In the genomic region with DNA sequence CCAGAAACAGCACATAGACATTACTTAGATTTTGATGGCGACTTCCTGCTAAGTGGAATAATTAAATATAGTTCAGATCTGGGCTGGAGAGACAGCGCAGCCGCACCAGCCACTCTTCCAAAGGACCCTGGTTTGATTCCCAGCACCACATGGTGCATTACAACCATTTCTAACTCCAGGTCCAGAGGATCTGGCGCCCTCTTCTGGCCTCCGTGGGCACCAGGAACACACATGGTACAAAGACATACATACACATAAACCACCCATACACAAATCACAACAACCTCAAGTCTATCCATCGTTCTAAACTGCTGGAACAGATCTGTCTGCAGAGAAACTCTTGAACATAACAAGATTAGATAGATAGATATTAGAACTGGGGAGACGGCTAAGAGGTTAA, we compare ENCODE assay signal across 20 mouse cellular contexts. TPM values are rescaled to one million over a fixed set of nuclear protein-coding genes. Genes with fewer than 3 reads are reported as not detected.
A peak's percentile ranks its signal among the peaks of the same experiment; 100 is the strongest.
DNase-seq lines count a peak whose midpoint lies in the region; ATAC-seq and TF ChIP-seq lines count a peak whose summit lies in the region.
"Had no signal": no experiment of that assay in that cellular context is flagged by ENCODE, and none has a peak within 500 bp of the region (broad histone marks: within the 10 kb centered on the region; RNA-seq: fewer than 3 reads in every experiment).

No protein-coding gene starts in this region.

- no peak overlapping the region for H3K27ac ChIP-seq in heart, embryonic 12.5 days (ENCODE audit: poor library complexity, severe bottlenecking)
- no peak overlapping the region for H3K27ac ChIP-seq in liver, postnatal 0 days (ENCODE audit: low read depth)
- H3K27ac ChIP-seq in liver, embryonic 11.5 days (ENCODE audit: low read depth, low read length), result no peak overlapping the region
- H3K27ac ChIP-seq: embryonic facial prominence, embryonic 10.5 days; forebrain, embryonic 13.5 days; heart, embryonic 13.5 days; hindbrain, embryonic 15.5 days had no signal

- H3K36me3 ChIP-seq in heart, embryonic 12.5 days, result peaks cover 50% of the 10 kb centered on the region
- H3K36me3 ChIP-seq in liver, postnatal 0 days (replicated peaks; ENCODE audit: insufficient read depth, low read length), result peaks cover 29% of the 10 kb centered on the region
- peaks cover 22% of the 10 kb centered on the region for H3K36me3 ChIP-seq in liver, embryonic 11.5 days (ENCODE audit: control insufficient read depth, insufficient read depth, low read length)

- peaks cover 8% of the 10 kb centered on the region; the same call in 1 of the 2 replicates for H3K4me1 ChIP-seq in heart, embryonic 12.5 days (replicated peaks)
- H3K4me1 ChIP-seq in liver, postnatal 0 days (ENCODE audit: insufficient read depth), result no peaks in the 10 kb centered on the region
- no peaks in the 10 kb centered on the region for H3K4me1 ChIP-seq in liver, embryonic 11.5 days (replicated peaks; ENCODE audit: control insufficient read depth, insufficient read depth, low read length)
- H3K4me1 ChIP-seq: embryonic facial prominence, embryonic 10.5 days; forebrain, embryonic 13.5 days; hindbrain, embryonic 15.5 days had no signal

- H3K4me2 ChIP-seq in heart, embryonic 12.5 days, result no peak overlapping the region
- H3K4me2 ChIP-seq in liver, postnatal 0 days (ENCODE audit: low read depth, low read length), result no peak overlapping the region
- no peak overlapping the region for H3K4me2 ChIP-seq in liver, embryonic 11.5 days
- H3K4me2 ChIP-seq: forebrain, embryonic 13.5 days; heart, embryonic 13.5 days; hindbrain, embryonic 15.5 days had no signal

- no peak for ATAC-seq in heart, embryonic 12.5 days (ENCODE audit: insufficient number of reproducible peaks, low FRiP score)
- no peak for ATAC-seq in liver, postnatal 0 days
- ATAC-seq in liver, embryonic 11.5 days (replicated peaks; ENCODE audit: low FRiP score), result no peak
- ATAC-seq: CD4-positive, CD25-positive, alpha-beta regulatory T cell, adult 4 months; forebrain, embryonic 13.5 days had no signal

- no peaks in the 10 kb centered on the region for H3K27me3 ChIP-seq in heart, embryonic 12.5 days (replicated peaks)
- no peaks in the 10 kb centered on the region for H3K27me3 ChIP-seq in liver, postnatal 0 days (ENCODE audit: insufficient read depth, low read length)
- H3K27me3 ChIP-seq in liver, embryonic 11.5 days (replicated peaks; ENCODE audit: control insufficient read depth, insufficient read depth, low read length), result no peaks in the 10 kb centered on the region
- H3K27me3 ChIP-seq: forebrain, embryonic 13.5 days; heart, embryonic 13.5 days; hindbrain, embryonic 15.5 days had no signal

- TF ChIP-seq CTCF in liver, postnatal 0 days (IDR thresholded peaks at IDR 0.05; ENCODE audit: low read depth), result 0 out of 2 replicates have a peak, but pooled peaks have one; percentile 5

- peaks cover 5% of the 10 kb centered on the region for H3K9me3 ChIP-seq in heart, embryonic 12.5 days (replicated peaks)
- peaks cover 7% of the 10 kb centered on the region for H3K9me3 ChIP-seq in liver, postnatal 0 days (ENCODE audit: low read length)
- H3K9me3 ChIP-seq in liver, embryonic 11.5 days (ENCODE audit: control insufficient read depth, low read length), result peaks cover 5% of the 10 kb centered on the region
- H3K9me3 ChIP-seq: hindbrain, embryonic 15.5 days had no signal

- TF ChIP-seq EP300 in liver, postnatal 0 days (IDR thresholded peaks at IDR 0.05; ENCODE audit: low read depth), result no peak

- peak; percentile 49 for DNase-seq in heart, adult 11 months
- DNase-seq in liver, postnatal 0 days, result no peak
- no peak for DNase-seq in liver, embryonic 11.5 days (ENCODE audit: low spot score)
- peak; percentile 9 for DNase-seq in NIH3T3 (ENCODE audit: low read depth)
- DNase-seq in adrenal gland, adult (ENCODE audit: inconsistent age in 2 of 2, low spot score in 1 of 2), result no peak
- no peak for DNase-seq in frontal cortex, postnatal 25 days (ENCODE audit: low spot score in 2 of 2)
- DNase-seq: adrenal gland, adult 8-10 months; adrenal gland, postnatal 36 days; B cell, adult 2 months; cerebellum, adult 2 months; cerebellum, postnatal 10 days; gastrocnemius, postnatal 36 days; heart, adult 18-20 months; heart, postnatal 36 days had no signal

- no peak overlapping the region for H3K9ac ChIP-seq in heart, embryonic 12.5 days
- H3K9ac ChIP-seq in liver, postnatal 0 days (replicated peaks), result no peak overlapping the region
- no peak overlapping the region for H3K9ac ChIP-seq in liver, embryonic 11.5 days (ENCODE audit: low read depth, low read length)
- H3K9ac ChIP-seq: forebrain, embryonic 13.5 days; heart, embryonic 13.5 days; hindbrain, embryonic 15.5 days had no signal

- H3K4me3 ChIP-seq in heart, embryonic 12.5 days, result no peak overlapping the region
- no peak overlapping the region for H3K4me3 ChIP-seq in liver, postnatal 0 days (ENCODE audit: low read depth, low read length)
- H3K4me3 ChIP-seq in liver, embryonic 11.5 days (ENCODE audit: low read depth, low read length), result no peak overlapping the region
- H3K4me3 ChIP-seq: embryonic facial prominence, embryonic 10.5 days; forebrain, embryonic 13.5 days; heart, embryonic 13.5 days; hindbrain, embryonic 15.5 days had no signal

- WGBS in heart, embryonic 12.5 days, result 96% methylated on average over 7 of the region's 7 CpGs
- 96% methylated on average over 7 of the region's 7 CpGs for WGBS in liver, postnatal 0 days (ENCODE audit: insufficient replicate concordance)
- 92% methylated on average over 7 of the region's 7 CpGs for WGBS in liver, embryonic 11.5 days

RNA-seq across cellular contexts. Expression of a gene that starts 9.7 kb away (rescaled TPM):
- polyA plus RNA-seq in heart, embryonic 12.5 days (2016; fragmentation: Nextera tagmentation; extraction: Ambion mirVana), result 33.0 and 35.9 TPM in 2 replicates
- 9.4 and 10.0 TPM in 2 replicates for polyA plus RNA-seq in liver, postnatal 0 days (2015; fragmentation: Nextera tagmentation; extraction: Ambion mirVana)
- polyA plus RNA-seq in liver, embryonic 11.5 days (2014; fragmentation: Nextera tagmentation; extraction: Ambion mirVana), result 42.8 and 48.4 TPM in 2 replicates

RNA-seq across cellular contexts. Expression of a gene that starts 9.7 kb away (rescaled TPM):
- 4.7 and 5.0 TPM in 2 replicates for polyA plus RNA-seq in heart, embryonic 12.5 days (2016; fragmentation: Nextera tagmentation; extraction: Ambion mirVana)
- 0.96 and 1.2 TPM in 2 replicates for polyA plus RNA-seq in liver, postnatal 0 days (2015; fragmentation: Nextera tagmentation; extraction: Ambion mirVana)
- 3.4 and 3.9 TPM in 2 replicates for polyA plus RNA-seq in liver, embryonic 11.5 days (2014; fragmentation: Nextera tagmentation; extraction: Ambion mirVana)

RNA-seq across cellular contexts. Expression of a gene that starts 16.6 kb away (rescaled TPM):
- polyA plus RNA-seq in heart, embryonic 12.5 days (2016; fragmentation: Nextera tagmentation; extraction: Ambion mirVana), result 23.8 and 24.2 TPM in 2 replicates
- 10.4 and 10.6 TPM in 2 replicates for polyA plus RNA-seq in liver, postnatal 0 days (2015; fragmentation: Nextera tagmentation; extraction: Ambion mirVana)
- polyA plus RNA-seq in liver, embryonic 11.5 days (2014; fragmentation: Nextera tagmentation; extraction: Ambion mirVana), result 27.8 and 29.1 TPM in 2 replicates

RNA-seq across cellular contexts. Expression of a gene that starts 51.1 kb away (rescaled TPM):
- polyA plus RNA-seq in heart, embryonic 12.5 days (2016; fragmentation: Nextera tagmentation; extraction: Ambion mirVana), result 0.11 TPM in 1 of 2 replicates, not detected in the other
- 0.12 and 0.26 TPM in 2 replicates for polyA plus RNA-seq in liver, postnatal 0 days (2015; fragmentation: Nextera tagmentation; extraction: Ambion mirVana)
- polyA plus RNA-seq in liver, embryonic 11.5 days (2014; fragmentation: Nextera tagmentation; extraction: Ambion mirVana), result not detected in 2 replicates
- polyA plus RNA-seq: CD4-positive, CD25-positive, alpha-beta regulatory T cell, adult 4 months had no signal

RNA-seq across cellular contexts. Expression of a gene that starts 51.1 kb away (rescaled TPM):
- 17.2 and 18.7 TPM in 2 replicates for polyA plus RNA-seq in heart, embryonic 12.5 days (2016; fragmentation: Nextera tagmentation; extraction: Ambion mirVana)
- 1.7 and 1.9 TPM in 2 replicates for polyA plus RNA-seq in liver, postnatal 0 days (2015; fragmentation: Nextera tagmentation; extraction: Ambion mirVana)
- 5.6 TPM in 2 replicates for polyA plus RNA-seq in liver, embryonic 11.5 days (2014; fragmentation: Nextera tagmentation; extraction: Ambion mirVana)

Comparison
In these comparisons a context has a peak if more than half of its experiments do, and no peak if none do; other contexts are left out.
1. DNase-seq: peak in heart, adult 11 months (single experiment) and NIH3T3 (single experiment); none in liver, postnatal 0 days (single experiment), liver, embryonic 11.5 days (single experiment), adrenal gland, adult (0 of 2) and frontal cortex, postnatal 25 days (0 of 2).